Mouse (Mus musculus): ENCODE measurements around the gene Plin3.
A peak's percentile ranks its signal among the peaks of the same experiment; 100 is the strongest.

GRCm38 (mm10) chr17:56276643-56277566 is 15.8 kb downstream of the Plin3 start, which contains the start of gene Ticam1:
- TF ChIP-seq CTCF (IDR thresholded peaks at IDR 0.05; ENCODE audit: low read depth) = peak; percentile 55
- peak; percentile 87 for TF ChIP-seq EP300 (IDR thresholded peaks at IDR 0.05; ENCODE audit: low read depth)

Measured in liver, postnatal 0 days (tissue).